Mouse (Mus musculus) forebrain, embryonic 14.5 days (tissue): ENCODE results near the gene Mrln. TPM values are rescaled to one million over a fixed set of nuclear protein-coding genes. Genes with fewer than 3 reads are reported as not detected.
A peak's percentile ranks its signal among the peaks of the same experiment; 100 is the strongest.
"Not testable (repeated sequence)": the region's sequence is repeated elsewhere in the genome, so short reads cannot be mapped to it uniquely, and the experiment has no call there.

Source experiments
- ATAC-seq: fragments of 200-750 bp; cut with Nextera tagmentation; 2 replicates; pipeline ENCODE4 v1.8.0; 2017; ENCODE audit warnings: mild to moderate bottlenecking, moderate library complexity
- DNase-seq: peaks from one replicate; pipeline ENCODE4 v3.0.0-alpha.2; 2015; ENCODE audit warnings: low spot score
- H3K27ac ChIP-seq: fragments of 300-500 bp; sonication (generic); 2 replicates; pipeline ENCODE4 v1.5.1; 2014; ENCODE audit warnings: low read depth, mild to moderate bottlenecking, control low read depth, low read length, moderate library complexity
- H3K27me3 ChIP-seq: fragments of 300-500 bp; sonication (generic); replicated peaks from 2 replicates; pipeline ENCODE4 v1.6.1; 2014; ENCODE audit warnings: low read length, control low read depth, mixed read lengths; ENCODE audit not compliant: control insufficient read depth, insufficient read depth
- H3K36me3 ChIP-seq: fragments of 300-500 bp; sonication (generic); 2 replicates; pipeline ENCODE4 v1.6.1; 2014; ENCODE audit warnings: low read length, control low read depth; ENCODE audit not compliant: control insufficient read depth, insufficient read depth
- H3K4me1 ChIP-seq: fragments of 300-500 bp; sonication (generic); 2 replicates; pipeline ENCODE4 v1.6.1; 2014; ENCODE audit warnings: antibody characterized with exemption, low read length, control low read depth; ENCODE audit not compliant: control insufficient read depth, insufficient read depth
- H3K4me2 ChIP-seq: fragments of 300-500 bp; sonication (generic); 2 replicates; pipeline ENCODE4 v1.6.1; 2014; ENCODE audit warnings: mild to moderate bottlenecking, control low read depth, low read length
- H3K4me3 ChIP-seq: fragments of 300-500 bp; sonication (generic); 2 replicates; pipeline ENCODE4 v1.5.1; 2014; ENCODE audit warnings: low read depth, low read length, control low read depth
- H3K9ac ChIP-seq: fragments of 300-500 bp; sonication (generic); 2 replicates; pipeline ENCODE4 v1.6.1; 2014; ENCODE audit warnings: mild to moderate bottlenecking, low read length, control low read depth, moderate library complexity
- H3K9me3 ChIP-seq: fragments of 300-500 bp; sonication (generic); replicated peaks from 2 replicates; pipeline ENCODE4 v1.6.1; 2016; ENCODE audit warnings: low read length, control low read depth, mixed read lengths; ENCODE audit not compliant: control insufficient read depth
- WGBS: fragments of 180-500 bp; shearing (Covaris S2); extraction: QIAGEN DNeasy Blood & Tissue Kit; methylation state at CpG from one replicate; pipeline ENCODE4 v1.1.7; 2014; 5-methylcytosine and 5-hydroxymethylcytosine counted together
- polyA plus RNA-seq: library from polyadenylated mRNA; unstranded; fragments of >200 nt; fragmentation: Nextera tagmentation; extraction: Ambion mirVana; gene quantifications from 2 replicates; pipeline ENCODE4 v1.2.1, GENCODE M21; 2014

The Mrln gene
- polyA plus RNA-seq, 1 experiment from 2014 or later, result not detected

DNA sequence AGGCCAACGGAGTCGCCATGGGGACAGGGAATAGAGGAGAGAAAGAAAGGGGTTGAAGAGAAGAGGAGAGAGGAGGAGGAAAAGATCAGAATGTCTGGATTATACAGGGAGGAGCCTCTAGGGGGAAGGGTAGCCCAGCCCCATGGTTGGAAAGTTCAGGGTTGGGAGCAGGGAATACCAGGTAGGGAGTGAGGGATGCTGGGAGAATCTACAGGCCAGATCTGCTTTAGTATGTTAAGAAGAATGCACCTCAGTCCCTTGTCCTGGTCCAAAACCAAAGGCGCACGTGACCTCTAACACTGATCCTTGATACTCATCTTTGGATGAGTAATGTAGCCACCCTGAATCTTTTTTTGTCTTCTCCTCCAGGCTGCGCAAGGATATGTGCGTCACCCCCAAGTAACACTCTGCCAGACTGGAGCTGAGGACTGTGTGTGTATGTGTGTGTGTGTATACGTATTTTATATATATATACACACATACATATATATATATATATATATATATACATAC lies 5.5 kb upstream of the Mrln start:
- ATAC-seq (no peak), DNase-seq (no peak)
- Histone ChIP-seq H3K4me1 (no peaks in the 10 kb centered on the region), H3K27me3 (no peaks in the 10 kb centered on the region), H3K4me2 (no peak overlapping the region), H3K9ac (no peak overlapping the region), H3K9me3 (no peaks in the 10 kb centered on the region), H3K27ac (no peak overlapping the region), H3K4me3 (no peak overlapping the region), H3K36me3 (no peaks in the 10 kb centered on the region)
- 93% methylated on average over 7 of the region's 7 CpGs for WGBS

DNA sequence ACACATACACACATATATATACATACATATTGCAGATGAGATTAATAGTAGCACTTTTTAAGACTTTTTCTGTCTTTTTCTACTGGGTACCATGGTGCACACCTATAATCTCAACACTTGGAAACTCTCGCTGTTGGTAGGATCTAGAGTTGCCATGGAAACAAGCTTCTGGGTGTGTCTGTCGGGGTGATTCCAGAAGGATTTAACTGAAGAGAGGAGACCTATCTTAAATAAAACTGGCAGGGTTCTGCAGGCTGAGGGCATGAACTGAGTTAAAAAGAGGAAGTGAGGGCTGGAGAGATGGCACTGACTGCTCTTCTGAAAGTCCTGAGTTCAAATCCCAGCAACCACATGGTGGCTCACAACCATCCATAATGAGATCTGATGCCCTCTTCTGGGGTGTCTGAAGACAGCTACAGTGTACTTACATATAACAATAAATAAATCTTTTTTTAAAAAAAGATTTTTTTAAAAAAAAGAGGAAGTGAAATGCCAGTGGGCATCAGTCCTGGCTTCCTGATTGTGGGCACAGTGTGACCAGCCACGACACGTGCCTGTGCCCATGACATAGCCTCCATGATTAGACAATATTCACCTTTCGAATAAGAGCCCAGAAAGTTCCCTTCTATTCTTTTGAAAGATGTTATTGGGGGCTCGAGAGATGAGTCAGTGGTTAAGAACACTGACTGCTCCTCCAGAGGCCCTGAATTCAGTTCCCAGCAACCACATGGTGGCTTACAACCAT lies 4.8 kb upstream of the Mrln start:
- Histone ChIP-seq H3K36me3 (no peaks in the 10 kb centered on the region), H3K9me3 (no peaks in the 10 kb centered on the region), H3K9ac (no peak overlapping the region), H3K4me1 (no peaks in the 10 kb centered on the region), H3K4me2 (no peak overlapping the region), H3K27me3 (no peaks in the 10 kb centered on the region), H3K4me3 (no peak overlapping the region), H3K27ac (no peak overlapping the region)
- no peak for DNase-seq
- no peak for ATAC-seq
- WGBS, result 83% methylated on average over 6 of the region's 6 CpGs

DNA sequence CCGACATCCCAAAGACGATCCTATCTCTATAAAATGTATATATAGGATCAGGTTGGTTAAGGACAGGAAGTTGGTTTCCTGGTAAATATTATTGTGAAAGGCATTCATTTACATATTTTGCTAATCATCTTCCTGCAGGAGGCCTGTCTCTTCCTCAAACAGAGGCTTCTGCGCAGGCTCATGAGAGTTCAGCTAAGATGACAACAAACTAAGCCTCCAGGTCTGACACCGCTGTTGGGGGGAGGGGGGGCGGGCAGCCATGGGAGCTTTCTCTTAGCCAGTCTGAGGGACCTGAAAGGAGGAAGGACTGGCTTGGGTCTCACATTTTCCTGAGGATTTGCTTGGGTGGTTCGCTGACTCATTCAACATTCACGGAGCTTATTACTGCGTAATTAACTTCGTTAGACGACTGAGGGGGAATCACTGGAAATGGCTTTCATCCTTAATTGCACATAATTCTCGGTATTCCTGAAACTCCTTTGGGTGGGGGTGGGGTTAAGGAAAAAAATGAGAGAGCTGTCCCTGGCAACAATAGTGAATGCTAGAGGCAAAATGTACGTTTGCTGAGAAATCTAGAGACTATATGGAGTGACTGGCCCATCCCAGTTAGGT lies 3.5 kb upstream of the Mrln start:
- DNase-seq (peak; percentile 49), ATAC-seq (peak; percentile 20; the same call in 1 of the 2 replicates)
- no peaks in the 10 kb centered on the region for H3K4me1 ChIP-seq
- H3K9ac ChIP-seq, result no peak overlapping the region
- no peaks in the 10 kb centered on the region for H3K9me3 ChIP-seq
- H3K4me2 ChIP-seq, result no peak overlapping the region
- 16% methylated on average over 12 of the region's 12 CpGs for WGBS
- no peak overlapping the region for H3K27ac ChIP-seq
- H3K36me3 ChIP-seq, result no peaks in the 10 kb centered on the region
- H3K4me3 ChIP-seq, result no peak overlapping the region
- no peaks in the 10 kb centered on the region for H3K27me3 ChIP-seq

DNA sequence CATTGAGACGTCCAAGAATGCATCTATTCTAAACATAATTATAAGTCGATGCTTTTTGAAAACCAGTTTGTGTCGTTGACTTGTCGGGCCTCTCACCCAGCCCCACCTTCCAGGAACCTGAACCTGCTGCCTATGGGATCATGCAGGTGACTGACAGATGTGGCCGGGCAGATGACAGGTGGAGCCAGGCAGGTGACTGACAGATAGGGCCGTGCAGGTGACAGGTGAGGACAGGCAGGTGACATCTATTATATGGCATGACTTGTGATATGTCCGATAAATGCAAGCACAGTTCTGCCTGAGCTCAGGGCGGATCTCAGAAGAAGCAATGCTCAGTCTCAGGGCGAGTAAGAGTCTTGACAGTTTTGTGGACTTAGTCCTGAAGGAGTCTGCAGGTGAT lies 6.8 kb downstream of the Mrln start:
- H3K4me2 ChIP-seq, result no peak overlapping the region
- H3K27me3 ChIP-seq, result no peaks in the 10 kb centered on the region
- 79% methylated on average over 9 of the region's 9 CpGs for whole genome bisulfite sequencing
- DNase-seq, result no peak
- H3K4me3 ChIP-seq, result no peak overlapping the region
- no peaks in the 10 kb centered on the region for H3K4me1 ChIP-seq
- H3K36me3 ChIP-seq, result no peaks in the 10 kb centered on the region
- no peak overlapping the region for H3K9ac ChIP-seq
- no peak overlapping the region for H3K27ac ChIP-seq
- H3K9me3 ChIP-seq, result no peaks in the 10 kb centered on the region
- no peak for ATAC-seq

DNA sequence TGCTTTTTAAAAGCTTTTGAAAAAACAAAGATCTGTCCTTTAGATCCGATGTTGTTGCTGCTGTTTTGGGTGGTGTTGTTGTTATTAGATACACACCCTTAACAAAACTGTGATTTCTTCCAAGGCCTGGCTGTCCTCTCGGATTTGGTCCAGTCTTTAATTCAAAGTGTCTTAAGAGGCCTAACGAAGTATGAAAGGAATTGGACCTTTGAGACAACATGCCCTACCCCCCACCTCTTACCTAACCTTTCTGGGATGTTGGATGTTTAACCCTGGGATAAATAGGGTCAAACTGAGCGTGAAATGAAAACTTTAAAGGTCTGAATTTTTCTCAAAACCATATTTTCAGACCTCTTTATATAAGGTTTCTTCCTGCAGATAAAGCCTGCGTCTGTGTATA lies 16.5 kb downstream of the Mrln start:
- no peak overlapping the region for H3K4me2 ChIP-seq
- WGBS, result 38% methylated on average over 5 of the region's 5 CpGs
- no peaks in the 10 kb centered on the region for H3K4me1 ChIP-seq
- no peaks in the 10 kb centered on the region for H3K27me3 ChIP-seq
- no peaks in the 10 kb centered on the region for H3K9me3 ChIP-seq
- DNase-seq, result no peak
- no peak overlapping the region for H3K9ac ChIP-seq
- no peaks in the 10 kb centered on the region for H3K36me3 ChIP-seq
- no peak overlapping the region for H3K4me3 ChIP-seq
- no peak for ATAC-seq
- H3K27ac ChIP-seq, result no peak overlapping the region

DNA sequence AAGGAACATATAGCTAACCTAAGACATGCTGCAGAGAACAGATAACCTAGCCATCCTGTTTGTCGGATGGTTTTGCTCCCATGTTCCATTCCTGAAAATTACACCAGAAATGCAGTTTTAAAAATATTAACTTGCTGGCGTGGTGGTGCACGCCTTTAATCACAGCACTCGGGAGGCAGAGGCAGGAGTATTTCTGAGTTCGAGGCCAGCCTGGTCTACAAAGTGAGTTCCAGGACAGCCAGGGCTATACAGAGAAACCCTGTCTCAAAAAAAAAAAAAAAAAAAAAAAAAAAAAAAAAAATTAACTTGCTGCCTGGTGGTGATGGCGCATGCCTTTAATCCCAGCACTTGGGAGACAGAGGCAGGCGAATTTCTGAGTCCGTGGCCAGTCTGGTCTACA lies 17.8 kb downstream of the Mrln start:
- DNase-seq, H3K9ac ChIP-seq, H3K27ac ChIP-seq, H3K9me3 ChIP-seq, H3K27me3 ChIP-seq, ATAC-seq, H3K4me3 ChIP-seq, H3K4me2 ChIP-seq, H3K36me3 ChIP-seq, H3K4me1 ChIP-seq: not testable (repeated sequence)
- 93% methylated on average over 8 of the region's 8 CpGs for WGBS

DNA sequence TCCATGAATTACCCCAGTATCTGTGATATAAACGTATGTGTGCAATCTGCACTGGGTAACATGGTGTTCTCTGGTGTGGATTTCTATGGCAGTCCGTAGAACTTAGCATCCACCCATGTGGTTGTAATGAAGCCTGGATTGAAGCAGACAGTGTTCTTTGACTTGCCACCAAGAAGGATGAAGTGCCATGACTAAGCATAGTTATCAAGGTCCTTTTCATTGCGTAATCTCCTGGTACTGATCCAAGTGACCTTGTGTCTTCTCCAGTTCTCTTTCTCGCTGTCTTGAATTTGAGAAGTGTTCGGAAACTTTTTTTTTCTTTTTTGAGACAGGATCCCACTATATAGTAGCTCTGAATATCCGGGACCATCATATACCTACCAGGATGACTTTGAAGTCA lies 20.1 kb downstream of the Mrln start:
- Histone ChIP-seq H3K4me1 (no peaks in the 10 kb centered on the region), H3K4me3 (no peak overlapping the region), H3K9ac (no peak overlapping the region), H3K36me3 (no peaks in the 10 kb centered on the region), H3K4me2 (no peak overlapping the region), H3K27me3 (no peaks in the 10 kb centered on the region), H3K9me3 (no peaks in the 10 kb centered on the region), H3K27ac (no peak overlapping the region)
- WGBS, result 89% methylated on average over 6 of the region's 6 CpGs
- ATAC-seq (no peak), DNase-seq (no peak)

DNA sequence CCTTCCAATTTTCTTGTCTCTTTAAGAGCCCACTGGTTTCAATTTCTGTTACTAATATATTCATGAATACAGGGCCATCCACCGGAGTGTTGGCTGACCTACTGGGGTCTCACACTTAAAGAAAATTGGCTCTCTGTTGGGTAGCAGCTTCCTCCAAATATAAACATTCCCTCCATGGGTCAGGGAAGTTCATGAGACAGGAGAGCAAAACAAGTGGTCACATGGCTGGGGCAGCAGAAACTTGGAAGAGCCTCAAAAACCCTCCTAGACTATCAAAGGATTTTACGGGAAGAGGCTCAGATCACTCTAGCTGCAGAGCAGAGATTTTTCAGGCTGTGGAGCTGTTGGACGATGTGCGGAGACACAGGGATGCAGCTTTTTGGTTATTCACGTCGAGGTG lies 21.3 kb downstream of the Mrln start:
- no peaks in the 10 kb centered on the region for H3K9me3 ChIP-seq
- ATAC-seq (no peak), DNase-seq (peak; percentile 17)
- no peak overlapping the region for H3K9ac ChIP-seq
- no peak overlapping the region for H3K4me3 ChIP-seq
- no peak overlapping the region for H3K27ac ChIP-seq
- H3K4me1 ChIP-seq, result no peaks in the 10 kb centered on the region
- H3K36me3 ChIP-seq, result no peaks in the 10 kb centered on the region
- H3K4me2 ChIP-seq, result no peak overlapping the region
- WGBS, result 81% methylated on average over 6 of the region's 6 CpGs
- no peaks in the 10 kb centered on the region for H3K27me3 ChIP-seq

DNA sequence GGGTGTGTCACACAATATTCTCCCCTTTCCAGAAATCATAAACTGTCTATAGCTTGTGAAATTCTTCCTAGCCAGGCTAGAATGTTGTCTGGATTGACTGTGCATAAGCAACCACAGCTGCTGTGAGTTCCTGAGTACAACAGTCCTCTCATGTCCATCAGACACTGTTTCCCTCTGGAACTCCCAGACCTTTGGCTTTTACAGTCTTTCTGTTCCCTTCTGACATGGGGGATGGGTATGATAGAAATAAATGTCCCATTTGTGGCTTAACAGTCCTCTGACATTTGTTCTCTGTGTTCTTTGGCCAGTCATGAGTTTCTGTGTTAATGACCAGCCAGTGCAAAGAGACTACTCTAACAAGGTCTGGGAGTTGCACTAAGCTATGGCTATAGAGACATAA lies 22.1 kb downstream of the Mrln start:
- Histone ChIP-seq H3K9me3 (no peaks in the 10 kb centered on the region), H3K36me3 (no peaks in the 10 kb centered on the region), H3K27ac (no peak overlapping the region), H3K4me2 (no peak overlapping the region), H3K4me1 (no peaks in the 10 kb centered on the region), H3K27me3 (no peaks in the 10 kb centered on the region), H3K9ac (no peak overlapping the region), H3K4me3 (no peak overlapping the region)
- DNase-seq (no peak), ATAC-seq (no peak)
